In the genomic region with DNA sequence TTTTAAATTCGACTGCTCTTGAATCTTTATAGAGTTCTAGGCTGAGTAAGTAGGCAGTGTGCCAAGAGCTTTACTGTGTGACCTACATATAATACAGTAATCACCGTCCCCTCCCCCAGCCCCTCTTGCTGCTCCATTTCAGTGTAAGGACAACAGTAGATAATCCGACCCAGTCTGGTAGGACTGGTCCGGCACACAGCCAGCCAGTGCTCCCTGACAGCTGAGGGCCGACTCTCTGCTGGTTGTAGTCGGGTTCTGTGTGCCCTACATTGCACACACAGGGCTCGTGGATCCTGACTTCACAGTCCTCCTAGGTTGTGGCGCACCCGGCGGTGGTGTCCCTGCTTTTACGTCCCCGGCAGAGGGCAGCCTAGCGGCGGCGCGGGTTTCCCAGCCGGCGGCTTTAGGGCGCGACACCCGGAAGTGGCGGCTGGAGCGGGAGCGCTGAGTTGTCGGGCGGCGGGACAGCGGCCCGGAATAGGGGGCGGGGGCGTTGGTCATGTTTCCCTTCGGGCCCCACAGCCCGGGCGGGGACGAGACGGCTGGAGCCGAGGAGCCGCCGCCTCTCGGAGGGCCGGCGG, we compare ENCODE assay signal across 8 mouse cellular contexts. TPM values are rescaled to one million over a fixed set of nuclear protein-coding genes. Genes with fewer than 3 reads are reported as not detected.
DNase-seq lines count a peak whose midpoint lies in the region; ATAC-seq and TF ChIP-seq lines count a peak whose summit lies in the region.

A gene (plus strand): TSS at position 433 of the 581 bp plus-strand sequence.

- peaks cover 11% of the 10 kb centered on the region for H3K4me1 ChIP-seq in embryonic facial prominence, embryonic 14.5 days (ENCODE audit: control insufficient read depth, insufficient read depth, low read length)
- peaks cover 7% of the 10 kb centered on the region for H3K4me1 ChIP-seq in heart, adult 2 months (ENCODE audit: control insufficient read depth, insufficient read depth, low read length)
- peaks cover 21% of the 10 kb centered on the region for H3K4me1 ChIP-seq in limb, embryonic 13.5 days
- H3K4me1 ChIP-seq in midbrain, embryonic 16.5 days (ENCODE audit: control insufficient read depth, insufficient read depth, low read length) = peaks cover 19% of the 10 kb centered on the region

- H3K27me3 ChIP-seq in embryonic facial prominence, embryonic 14.5 days (replicated peaks; ENCODE audit: control insufficient read depth, insufficient read depth, low read length) = no peaks in the 10 kb centered on the region
- no peaks in the 10 kb centered on the region for H3K27me3 ChIP-seq in heart, adult 2 months (ENCODE audit: control insufficient read depth, insufficient read depth, low read length)
- no peaks in the 10 kb centered on the region for H3K27me3 ChIP-seq in limb, embryonic 13.5 days
- no peaks in the 10 kb centered on the region for H3K27me3 ChIP-seq in midbrain, embryonic 16.5 days (ENCODE audit: control insufficient read depth, insufficient read depth, low read depth, low read length)

- 0 out of 2 replicates have a peak, but pooled peaks have one; percentile 43 for TF ChIP-seq EP300 in heart, adult 2 months (IDR thresholded peaks at IDR 0.05; ENCODE audit: insufficient read depth, low read depth, low read length)

- peak within 1 kb of the TSS; percentile 91 for H3K4me3 ChIP-seq in embryonic facial prominence, embryonic 14.5 days (ENCODE audit: low read depth, low read length)
- peak within 1 kb of the TSS; percentile 78 for H3K4me3 ChIP-seq in heart, adult 2 months
- H3K4me3 ChIP-seq in limb, embryonic 13.5 days = peak within 1 kb of the TSS; percentile 98
- H3K4me3 ChIP-seq in midbrain, embryonic 16.5 days (ENCODE audit: low read depth, low read length) = peak within 1 kb of the TSS; percentile 100

- intact Hi-C loops in heart, adult 2 months (cut with DNase I) = loop anchor here (1.0 to 2.0 kb wide), 3 partner anchors 21 to 189 kb away; a partner anchor contains a TSS

- peaks cover 2% of the 10 kb centered on the region for H3K79me2 ChIP-seq in heart, adult 2 months (replicated peaks; ENCODE audit: control insufficient read depth, insufficient read depth, low read length)

- peak; percentile 96 for ATAC-seq in embryonic facial prominence, embryonic 14.5 days (ENCODE audit: low read depth)
- peak; percentile 94 for ATAC-seq in limb, embryonic 13.5 days (ENCODE audit: low FRiP score, low read depth)
- peak; percentile 93 for ATAC-seq in midbrain, embryonic 16.5 days

- peak within 1 kb of the TSS; percentile 96 for H3K9ac ChIP-seq in embryonic facial prominence, embryonic 14.5 days (ENCODE audit: low read depth, low read length)
- H3K9ac ChIP-seq in heart, adult 2 months (ENCODE audit: low read depth, low read length) = peak within 1 kb of the TSS; percentile 92
- peak within 1 kb of the TSS; percentile 96 for H3K9ac ChIP-seq in limb, embryonic 13.5 days
- peak within 1 kb of the TSS; percentile 95 for H3K9ac ChIP-seq in midbrain, embryonic 16.5 days (ENCODE audit: low read depth, low read length)

- peak; percentile 73 for TF ChIP-seq CTCF in heart, adult 2 months (IDR thresholded peaks at IDR 0.05)

- peak; percentile 83 for TF ChIP-seq POLR2A in heart, adult 2 months (IDR thresholded peaks at IDR 0.05; ENCODE audit: insufficient read depth, low read depth, low read length)

- peak; percentile 81 for DNase-seq in 3T3-L1 (ENCODE audit: low read depth, low spot score)
- peak; percentile 91 to 96 for DNase-seq in adrenal gland, postnatal 4 days (ENCODE audit: low spot score in 2 of 2)
- DNase-seq in embryonic facial prominence, embryonic 14.5 days (ENCODE audit: low spot score) = peak; percentile 93
- peak; percentile 94 to 98 for DNase-seq in heart, adult 2 months
- peak; percentile 85 to 93 for DNase-seq in kidney, adult 8-10 months
- DNase-seq in spleen, postnatal 10 days (ENCODE audit: low spot score in 2 of 2) = peak; percentile 93 to 97

- H3K36me3 ChIP-seq in embryonic facial prominence, embryonic 14.5 days (ENCODE audit: control insufficient read depth, insufficient read depth, low read length) = peaks cover 3% of the 10 kb centered on the region; the same call in 1 of the 2 replicates
- H3K36me3 ChIP-seq in heart, adult 2 months (ENCODE audit: control insufficient read depth, insufficient read depth, low read length) = peaks cover 8% of the 10 kb centered on the region
- peaks cover 13% of the 10 kb centered on the region; the same call in 1 of the 2 replicates for H3K36me3 ChIP-seq in limb, embryonic 13.5 days
- H3K36me3 ChIP-seq in midbrain, embryonic 16.5 days (ENCODE audit: control insufficient read depth, insufficient read depth, low read length) = no peaks in the 10 kb centered on the region

- under 1% methylated on average over 15 of the region's 42 CpGs for WGBS in embryonic facial prominence, embryonic 14.5 days
- under 1% methylated on average over 42 of the region's 42 CpGs for WGBS in heart, adult 2 months
- under 1% methylated on average over 38 of the region's 42 CpGs for WGBS in limb, embryonic 13.5 days
- WGBS in midbrain, embryonic 16.5 days = under 1% methylated on average over 41 of the region's 42 CpGs

- no peaks in the 10 kb centered on the region for H3K9me3 ChIP-seq in embryonic facial prominence, embryonic 14.5 days (ENCODE audit: control insufficient read depth, low read length)
- no peaks in the 10 kb centered on the region for H3K9me3 ChIP-seq in limb, embryonic 13.5 days
- no peaks in the 10 kb centered on the region for H3K9me3 ChIP-seq in midbrain, embryonic 16.5 days (replicated peaks; ENCODE audit: control insufficient read depth, low read length, poor library complexity, severe bottlenecking)

- peak within 1 kb of the TSS; percentile 95 for H3K27ac ChIP-seq in embryonic facial prominence, embryonic 14.5 days (replicated peaks; ENCODE audit: low read depth, low read length)
- H3K27ac ChIP-seq in heart, adult 2 months = peak within 1 kb of the TSS; percentile 90
- peak within 1 kb of the TSS; percentile 98 for H3K27ac ChIP-seq in limb, embryonic 13.5 days
- peak within 1 kb of the TSS; percentile 94 for H3K27ac ChIP-seq in midbrain, embryonic 16.5 days (ENCODE audit: low read length)

- peak within 1 kb of the TSS; percentile 65 for H3K4me2 ChIP-seq in embryonic facial prominence, embryonic 14.5 days (ENCODE audit: low read depth, low read length)
- H3K4me2 ChIP-seq in limb, embryonic 13.5 days (replicated peaks) = peak within 1 kb of the TSS; percentile 79
- peak within 1 kb of the TSS; percentile 95 for H3K4me2 ChIP-seq in midbrain, embryonic 16.5 days (ENCODE audit: low read length)

RNA-seq across cellular contexts. Expression of the gene that starts here (rescaled TPM):
- total RNA-seq in adrenal gland, postnatal 4 days (2021) = 10 to 100 TPM; 30.2 to 35.2 TPM
- 18.5 and 18.6 TPM in 2 replicates for polyA plus RNA-seq in embryonic facial prominence, embryonic 14.5 days (2014; fragmentation: Nextera tagmentation; extraction: Ambion mirVana)
- 10 to 100 TPM; 10.8 to 11.3 TPM for total RNA-seq in heart, adult 2 months (2021)
- polyA plus RNA-seq in heart, adult 2 months (2012; rRNA removed) = 4.2 and 7.4 TPM in 2 replicates
- 12.9 and 13.8 TPM in 2 replicates for polyA plus RNA-seq in limb, embryonic 13.5 days (2015; fragmentation: Nextera tagmentation; extraction: Ambion mirVana)
- polyA plus RNA-seq in midbrain, embryonic 16.5 days (2015; fragmentation: Nextera tagmentation; extraction: Ambion mirVana) = 7.4 and 7.7 TPM in 2 replicates

Comparison
In these comparisons a context has a peak if more than half of its experiments do, and no peak if none do; other contexts are left out.
1. Peak in every context shown above with its lines: DNase-seq, ATAC-seq, H3K4me3 ChIP-seq and H3K27ac ChIP-seq.